Mouse (Mus musculus) cerebellum, adult 2 months (tissue): ENCODE results near the gene Mtss1l. TPM values are rescaled to one million over a fixed set of nuclear protein-coding genes. Genes with fewer than 3 reads are reported as not detected.

Experiments used
- DNase-seq, 2 experiments: peaks; one replicate each; pipeline ENCODE4 v3.0.0; 2021
- H3K27ac ChIP-seq: fragments of 200-500 bp; 2 replicates; pipeline ENCODE4 v1.5.1; 2012; ENCODE audit warnings: low read length, control low read depth, inconsistent platforms; ENCODE audit not compliant: insufficient read depth
- H3K27me3 ChIP-seq: fragments of 200-500 bp; 2 replicates; pipeline ENCODE4 v1.6.1; 2012; ENCODE audit warnings: inconsistent platforms, mild to moderate bottlenecking, low read length, moderate library complexity; ENCODE audit not compliant: control insufficient read depth, insufficient read depth
- H3K4me1 ChIP-seq: fragments of 200-500 bp; 2 replicates; pipeline ENCODE4 v1.6.1; 2011; ENCODE audit warnings: low read length; ENCODE audit not compliant: control insufficient read depth, insufficient read depth
- H3K4me3 ChIP-seq: fragments of 200-500 bp; replicated peaks from 2 replicates; pipeline ENCODE3; 2011; ENCODE audit warnings: mild to moderate bottlenecking, low read depth, low read length, control low read depth; ENCODE audit not compliant: insufficient read depth
- CTCF ChIP-seq: fragments of 200-500 bp; IDR thresholded peaks from 2 replicates; pipeline ENCODE4 v1.5.1; 2011; ENCODE audit warnings: low read depth, mild to moderate bottlenecking, control low read depth, low read length, moderate library complexity, borderline replicate concordance; ENCODE audit not compliant: insufficient read depth
- POLR2A ChIP-seq: fragments of 200-500 bp; IDR thresholded peaks from 2 replicates; pipeline ENCODE4 v1.6.1; 2011; ENCODE audit warnings: low read length, control low read depth, borderline replicate concordance; ENCODE audit not compliant: insufficient read depth
- WGBS: fragments of 180-500 bp; shearing (Covaris S2); methylation state at CpG from one replicate; pipeline ENCODE4 v1.1.7; 2018; 5-methylcytosine and 5-hydroxymethylcytosine counted together
- polyA plus RNA-seq: library from polyadenylated mRNA; depleted of rRNA; stranded (reverse); fragments of >200 nt; gene quantifications from 2 replicates; pipeline ENCODE4 v1.2.3, GENCODE M21; 2012

Mtss1l gene
- polyA plus RNA-seq, 1 experiment: 257 TPM

- TF ChIP-seq POLR2A (no peak), CTCF (no peak)
- DNase-seq: no peak
- Histone ChIP-seq H3K27me3 (no peaks in the 10 kb centered on the region), H3K4me3 (no peak overlapping the region), H3K4me1 (peaks cover 61% of the 10 kb centered on the region), H3K27ac (no peak overlapping the region)
- 70% methylated on average over 3 of the region's 3 CpGs for WGBS
These were observed 10.7 kb upstream of the Mtss1l start for GRCm38 (mm10) chr8:110710593-110710992.

GRCm38 (mm10) chr8:110711271-110711934, 9.9 kb upstream of the Mtss1l start:
- Histone ChIP-seq H3K27me3 (no peaks in the 10 kb centered on the region), H3K27ac (no peak overlapping the region), H3K4me1 (peaks cover 59% of the 10 kb centered on the region), H3K4me3 (no peak overlapping the region)
- DNase-seq: no peak
- 59% methylated on average over 13 of the region's 13 CpGs for WGBS
- no peak for TF ChIP-seq POLR2A
- no peak for TF ChIP-seq CTCF

- Histone ChIP-seq H3K4me3 (no peak overlapping the region), H3K27me3 (no peaks in the 10 kb centered on the region), H3K4me1 (peaks cover 64% of the 10 kb centered on the region), H3K27ac (peak overlapping the region; percentile 2; the same call in 1 of the 2 replicates)
- 17% methylated on average over 7 of the region's 7 CpGs for WGBS
- peak; percentile 47 to 63 for DNase-seq
- TF ChIP-seq CTCF (no peak), POLR2A (no peak)
These were observed 8.2 kb upstream of the Mtss1l start for GRCm38 (mm10) chr8:110713073-110713472.

GRCm38 (mm10) chr8:110714827-110715519, 6.3 kb upstream of the Mtss1l start:
- Histone ChIP-seq H3K4me3 (no peak overlapping the region), H3K27me3 (no peaks in the 10 kb centered on the region), H3K4me1 (peaks cover 83% of the 10 kb centered on the region), H3K27ac (peak overlapping the region; percentile 78)
- DNase-seq: peak in 1 of 2 experiments; percentile 33
- WGBS: 58% methylated on average over 15 of the region's 15 CpGs
- no peak for TF ChIP-seq CTCF
- no peak for TF ChIP-seq POLR2A

DNA sequence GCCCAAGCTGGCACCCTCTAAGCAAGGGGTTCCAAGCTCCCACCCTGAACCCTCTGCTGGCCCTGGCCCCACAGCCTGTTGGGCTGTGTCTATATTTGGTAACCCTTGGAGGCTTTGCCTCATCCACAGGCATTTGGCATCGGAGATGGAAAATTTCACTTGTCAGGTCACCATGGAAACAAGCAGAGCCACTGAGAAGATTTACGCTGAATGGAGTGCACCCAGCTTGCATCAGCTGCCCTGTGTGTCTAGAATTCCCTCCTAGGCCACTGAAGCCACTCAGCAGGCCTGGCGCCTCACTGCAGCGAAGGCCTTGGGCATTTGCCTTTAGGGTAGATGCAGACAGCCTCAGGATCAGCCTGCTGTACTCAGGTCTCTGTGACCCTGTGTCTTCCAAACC, 5.2 kb upstream of the Mtss1l start:
- Histone ChIP-seq H3K27me3 (no peaks in the 10 kb centered on the region), H3K4me3 (no peak overlapping the region), H3K4me1 (peaks cover 88% of the 10 kb centered on the region), H3K27ac (peak overlapping the region; percentile 78)
- WGBS: 8% methylated on average over 4 of the region's 4 CpGs
- DNase-seq: peak; percentile 82 to 94
- TF ChIP-seq POLR2A (no peak), CTCF (no peak)

DNA sequence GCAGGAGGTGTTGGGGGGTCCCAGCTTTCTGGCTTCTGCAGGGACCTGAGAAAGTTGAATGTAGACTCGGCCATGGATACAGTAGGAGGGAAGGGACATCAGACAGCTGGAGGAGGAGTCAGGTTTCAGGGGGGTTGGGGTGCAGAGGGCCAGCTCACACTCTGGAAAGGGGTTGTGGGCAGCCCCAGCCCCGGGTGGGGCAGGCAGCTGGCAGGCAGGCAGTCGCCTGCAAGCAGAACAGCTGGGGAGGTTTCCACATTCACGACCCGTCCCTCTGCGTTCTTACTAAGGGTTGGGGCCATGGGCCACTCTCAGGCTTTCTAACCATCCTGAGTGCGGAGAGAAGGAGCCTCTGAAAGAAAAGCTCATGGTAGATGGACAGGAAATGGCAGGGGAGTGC, 4.1 kb upstream of the Mtss1l start:
- TF ChIP-seq POLR2A (no peak), CTCF (no peak)
- peak overlapping the region; percentile 78 for H3K27ac ChIP-seq
- H3K4me3 ChIP-seq: no peak overlapping the region
- 49% methylated on average over 7 of the region's 7 CpGs for WGBS
- no peak for DNase-seq
- H3K4me1 ChIP-seq: peaks cover 80% of the 10 kb centered on the region
- no peaks in the 10 kb centered on the region for H3K27me3 ChIP-seq

- Histone ChIP-seq H3K27me3 (no peaks in the 10 kb centered on the region), H3K4me1 (peaks cover 72% of the 10 kb centered on the region), H3K27ac (peak overlapping the region; percentile 84), H3K4me3 (no peak overlapping the region)
- no peak for TF ChIP-seq CTCF
- no peak for TF ChIP-seq POLR2A
- 38% methylated on average over 8 of the region's 8 CpGs for WGBS
- peak in 1 of 2 experiments; percentile 60 for DNase-seq
These were observed 2.9 kb upstream of the Mtss1l start for GRCm38 (mm10) chr8:110718209-110718968.
